Mouse (Mus musculus) CH12.LX (cell line): ENCODE results near the gene Slc9a9. TPM values are rescaled to one million over a fixed set of nuclear protein-coding genes. Genes with fewer than 3 reads are reported as not detected.

Experiments
- DNase-seq: peaks from one replicate; pipeline ENCODE4 v3.0.0-alpha.2; 2013; ENCODE audit errors: extremely low read depth
- H3K27ac ChIP-seq: 2 replicates; pipeline ENCODE4 v1.5.1; 2012; ENCODE audit warnings: low read depth, mild to moderate bottlenecking, control low read depth, moderate library complexity; ENCODE audit not compliant: insufficient read depth
- H3K27me3 ChIP-seq: replicated peaks from 2 replicates; pipeline ENCODE3; 2012; ENCODE audit warnings: inconsistent platforms
- H3K36me3 ChIP-seq, 2 experiments: replicated peaks in 1 of 2; 2 replicates each; pipeline versions ENCODE3 to v1.6.1; 2012; ENCODE audit warnings: inconsistent platforms in 1 of 2, low read length in 1 of 2, mild to moderate bottlenecking in 1 of 2, mixed read lengths in 1 of 2, moderate library complexity in 1 of 2; ENCODE audit not compliant: control insufficient read depth in 1 of 2, insufficient read depth in 1 of 2
- H3K4me1 ChIP-seq, 2 experiments: 2 replicates each; pipeline ENCODE4 v1.6.1; 2012; ENCODE audit warnings: inconsistent platforms in 1 of 2, moderate library complexity in 1 of 2; ENCODE audit not compliant: insufficient read depth in 2 of 2, control insufficient read depth in 1 of 2
- H3K4me2 ChIP-seq: 2 replicates; pipeline ENCODE4 v1.6.1; 2012; ENCODE audit warnings: low read depth, mild to moderate bottlenecking, control low read depth; ENCODE audit not compliant: poor library complexity, insufficient read depth, severe bottlenecking
- H3K4me3 ChIP-seq, 3 experiments: fragments of 150-350 bp in 1 of 3; sonication (generic) in 1 of 3; replicated peaks in 1 of 3; 2 replicates each; pipeline versions ENCODE3 to v1.5.1; 2011 to 2012; ENCODE audit warnings: low read depth in 2 of 3, low read length in 2 of 3, mild to moderate bottlenecking in 2 of 3, moderate library complexity in 2 of 3, control low read depth in 1 of 3, improper control_type of control experiment in 1 of 3, inconsistent platforms in 1 of 3, mixed read lengths in 1 of 3; ENCODE audit not compliant: poor library complexity in 1 of 3
- H3K79me2 ChIP-seq: replicated peaks from 2 replicates; pipeline ENCODE4 v1.6.1; 2012; ENCODE audit warnings: mild to moderate bottlenecking, moderate library complexity; ENCODE audit not compliant: control insufficient read depth, poor library complexity, insufficient read depth, severe bottlenecking; ENCODE audit errors: extremely low read depth
- H3K9ac ChIP-seq: 2 replicates; pipeline ENCODE4 v1.6.1; 2012; ENCODE audit warnings: low read depth, mild to moderate bottlenecking, control low read depth, moderate library complexity; ENCODE audit not compliant: insufficient read depth
- H3K9me3 ChIP-seq: replicated peaks from 2 replicates; pipeline ENCODE3; 2012; ENCODE audit warnings: low read length, inconsistent platforms, mixed read lengths
- CHD1 ChIP-seq: IDR thresholded peaks from 2 replicates; pipeline ENCODE4 v1.6.1; 2012; ENCODE audit warnings: low read depth, low read length, improper control_type of control experiment, inconsistent platforms
- CTCF ChIP-seq, 2 experiments: IDR thresholded peaks in 1 of 2; conservative IDR thresholded peaks in 1 of 2; 2 replicates each; pipeline ENCODE4 v1.5.1; 2011 to 2012; ENCODE audit warnings: low read depth in 2 of 2, low read length in 2 of 2, improper control_type of control experiment in 1 of 2, inconsistent platforms in 1 of 2, mild to moderate bottlenecking in 1 of 2, moderate library complexity in 1 of 2
- E2F4 ChIP-seq: IDR thresholded peaks from 2 replicates; pipeline ENCODE4 v1.6.1; 2011; ENCODE audit warnings: low read depth, low read length, improper control_type of control experiment; ENCODE audit not compliant: insufficient replicate concordance
- ELF1 ChIP-seq: IDR thresholded peaks from 2 replicates; pipeline ENCODE4 v1.6.1; 2014; ENCODE audit warnings: low read depth, mild to moderate bottlenecking, inconsistent platforms, low read length, improper control_type of control experiment
- ETS1 ChIP-seq: conservative IDR thresholded peaks from 2 replicates; pipeline ENCODE4 v1.6.1; 2012; ENCODE audit warnings: low read depth, mild to moderate bottlenecking, inconsistent platforms, low read length, improper control_type of control experiment, moderate library complexity
- GABPA ChIP-seq: IDR thresholded peaks from 2 replicates; pipeline ENCODE4 v1.6.1; 2012; ENCODE audit warnings: low read depth, low read length, improper control_type of control experiment, inconsistent platforms; ENCODE audit not compliant: insufficient replicate concordance
- HCFC1 ChIP-seq: IDR thresholded peaks from 2 replicates; pipeline ENCODE4 v1.6.1; 2012; ENCODE audit warnings: low read depth, mild to moderate bottlenecking, inconsistent platforms, low read length, improper control_type of control experiment
- IRF4 ChIP-seq: IDR thresholded peaks from 2 replicates; pipeline ENCODE4 v1.6.1; 2014; ENCODE audit warnings: low read depth, mild to moderate bottlenecking, inconsistent platforms, low read length, improper control_type of control experiment
- JUN ChIP-seq: IDR thresholded peaks from 2 replicates; pipeline ENCODE4 v1.6.1; 2011; ENCODE audit warnings: low read depth, mild to moderate bottlenecking, low read length, improper control_type of control experiment, moderate library complexity; ENCODE audit not compliant: insufficient read depth
- JUND ChIP-seq: conservative IDR thresholded peaks from 2 replicates; pipeline ENCODE4 v1.6.1; 2011; ENCODE audit warnings: low read depth, low read length, improper control_type of control experiment
- MAFK ChIP-seq: IDR thresholded peaks from 2 replicates; pipeline ENCODE4 v1.6.1; 2011; ENCODE audit warnings: low read length, improper control_type of control experiment; ENCODE audit not compliant: insufficient replicate concordance
- MAZ ChIP-seq: IDR thresholded peaks from 2 replicates; pipeline ENCODE4 v1.6.1; 2012; ENCODE audit warnings: low read depth, mild to moderate bottlenecking, inconsistent platforms, low read length, improper control_type of control experiment, moderate library complexity
- MEF2A ChIP-seq: IDR thresholded peaks from 2 replicates; pipeline ENCODE4 v1.6.1; 2014; ENCODE audit warnings: low read depth, mild to moderate bottlenecking, inconsistent platforms, low read length, improper control_type of control experiment, borderline replicate concordance
- MXI1 ChIP-seq: IDR thresholded peaks from 2 replicates; pipeline ENCODE4 v1.6.1; 2011; ENCODE audit warnings: mild to moderate bottlenecking, low read depth, low read length, improper control_type of control experiment
- NELFE ChIP-seq: IDR thresholded peaks from 2 replicates; pipeline ENCODE4 v1.6.1; 2011; ENCODE audit warnings: low read depth, low read length, improper control_type of control experiment
- NRF1 ChIP-seq: IDR thresholded peaks from 2 replicates; pipeline ENCODE4 v1.6.1; 2014; ENCODE audit warnings: low read depth, mild to moderate bottlenecking, inconsistent platforms, low read length, improper control_type of control experiment, moderate library complexity
- POLR2AphosphoS2 ChIP-seq: IDR thresholded peaks from 2 replicates; pipeline ENCODE4 v1.6.1; 2011; ENCODE audit warnings: low read depth, low read length, improper control_type of control experiment
- RCOR1 ChIP-seq: conservative IDR thresholded peaks from 2 replicates; pipeline ENCODE4 v1.6.1; 2012; ENCODE audit warnings: low read depth, mild to moderate bottlenecking, inconsistent platforms, low read length, improper control_type of control experiment
- SMC3 ChIP-seq: IDR thresholded peaks from 2 replicates; pipeline ENCODE4 v1.6.1; 2011; ENCODE audit warnings: low read depth, low read length, improper control_type of control experiment
- TBP ChIP-seq: conservative IDR thresholded peaks from 2 replicates; pipeline ENCODE4 v1.6.1; 2011; ENCODE audit warnings: low read depth, low read length, improper control_type of control experiment
- USF1 ChIP-seq: IDR thresholded peaks from 2 replicates; pipeline ENCODE4 v1.6.1; 2014; ENCODE audit warnings: low read depth, mild to moderate bottlenecking, inconsistent platforms, low read length, improper control_type of control experiment
- ZKSCAN1 ChIP-seq: IDR thresholded peaks from 2 replicates; pipeline ENCODE4 v1.6.1; 2012; ENCODE audit warnings: low read depth, inconsistent platforms, low read length, improper control_type of control experiment, borderline replicate concordance
- ZMIZ1 ChIP-seq: IDR thresholded peaks from 2 replicates; pipeline ENCODE4 v1.6.1; 2012; ENCODE audit warnings: low read depth, mild to moderate bottlenecking, inconsistent platforms, low read length, improper control_type of control experiment
- ZNF384 ChIP-seq: IDR thresholded peaks from 2 replicates; pipeline ENCODE4 v1.6.1; 2012; ENCODE audit warnings: low read depth, low read length, improper control_type of control experiment, inconsistent platforms
- dilution Hi-C: fragments of 300-500 bp; cut with MboI; formaldehyde crosslinking; loops from 2 replicates; pipeline ENCODE4 v1.14.3; 2020; ENCODE audit warnings: low sequenced_read_pairs; ENCODE audit not compliant: extremely low pct_unique_long_range_greater_than_20kb, extremely low pct_ligation_motif_present
- in situ Hi-C: fragments of 300-500 bp; cut with MboI; formaldehyde crosslinking; loops from 3 replicates; pipeline ENCODE4 v1.14.3; 2019; ENCODE audit warnings: low sequenced_read_pairs, low pct_ligation_motif_present, low pct_unique_long_range_greater_than_20kb, mixed read lengths
- polyA plus RNA-seq: library from polyadenylated mRNA; unstranded; fragments of >175 nt; gene quantifications from 2 replicates; pipeline ENCODE4 v1.2.1, GENCODE M21; 2012; ENCODE audit warnings: low read depth; ENCODE audit not compliant: insufficient read length
- total RNA-seq, 2 experiments: library from RNA; depleted of rRNA; stranded (reverse); fragments of 300-350 nt in 1 of 2; fragments of >200 nt in 1 of 2; gene quantifications; 2 replicates each; pipeline ENCODE4 v1.2.3; 2012 to 2014

The Slc9a9 gene
- total and polyA plus RNA-seq, 3 experiments, result not detected

GRCm38 (mm10) chr9:94925845-94926244 lies 256.1 kb downstream of the Slc9a9 start:
- H3K79me2 ChIP-seq, result no peaks in the 10 kb centered on the region
- no peak overlapping the region for H3K9ac ChIP-seq
- dilution Hi-C loops (no loop called here), in situ Hi-C loops (no loop called here)
- H3K27me3 ChIP-seq, result no peaks in the 10 kb centered on the region
- no peaks in the 10 kb centered on the region for H3K36me3 ChIP-seq
- H3K4me2 ChIP-seq, result no peak overlapping the region
- no peak overlapping the region for H3K4me3 ChIP-seq
- no peak for TF ChIP-seq CHD1
- TF ChIP-seq CTCF (conservative IDR thresholded peaks at IDR 0.05 in 1 of 2, IDR thresholded peaks at IDR 0.05 in 1 of 2; ENCODE audit: low read depth in 2 of 2, low read length in 2 of 2), result no peak
- no peak for TF ChIP-seq POLR2AphosphoS2
- no peak for TF ChIP-seq SMC3
- no peak for TF ChIP-seq ETS1
- no peak for TF ChIP-seq RCOR1
- TF ChIP-seq TBP, result no peak
- no peak for TF ChIP-seq USF1
- no peak for TF ChIP-seq MXI1
- no peak for TF ChIP-seq JUN
- TF ChIP-seq MAFK, result no peak
- no peak for TF ChIP-seq MEF2A
- no peak for TF ChIP-seq GABPA
- TF ChIP-seq ZMIZ1, result no peak
- no peak for TF ChIP-seq NRF1
- no peak for TF ChIP-seq MAZ
- no peak for TF ChIP-seq IRF4
- no peak for TF ChIP-seq ZKSCAN1
- TF ChIP-seq NELFE, result no peak
- TF ChIP-seq ZNF384, result no peak
- peaks cover 39% of the 10 kb centered on the region for H3K9me3 ChIP-seq
- H3K4me1 ChIP-seq, result no peaks in the 10 kb centered on the region
- H3K27ac ChIP-seq, result no peak overlapping the region
- DNase-seq, result no peak

GRCm38 (mm10) chr9:94927101-94927500 lies 257.4 kb downstream of the Slc9a9 start:
- Histone ChIP-seq H3K79me2 (no peaks in the 10 kb centered on the region), H3K4me3 (no peak overlapping the region), H3K4me2 (no peak overlapping the region), H3K27me3 (no peaks in the 10 kb centered on the region), H3K4me1 (no peaks in the 10 kb centered on the region), H3K9ac (no peak overlapping the region), H3K36me3 (no peaks in the 10 kb centered on the region), H3K27ac (no peak overlapping the region), H3K9me3 (peaks cover 39% of the 10 kb centered on the region)
- no peak for DNase-seq
- dilution Hi-C loops (no loop called here), in situ Hi-C loops (no loop called here)
- no peak for TF ChIP-seq ZNF384
- TF ChIP-seq E2F4, result no peak
- TF ChIP-seq IRF4, result no peak
- TF ChIP-seq JUND, result no peak
- no peak for TF ChIP-seq ELF1
- no peak for TF ChIP-seq NELFE
- no peak for TF ChIP-seq CHD1
- no peak for TF ChIP-seq ZKSCAN1
- TF ChIP-seq MEF2A, result no peak
- no peak for TF ChIP-seq ZMIZ1
- TF ChIP-seq CTCF (conservative IDR thresholded peaks at IDR 0.05 in 1 of 2, IDR thresholded peaks at IDR 0.05 in 1 of 2; ENCODE audit: low read depth in 2 of 2, low read length in 2 of 2), result no peak
- no peak for TF ChIP-seq TBP
- TF ChIP-seq HCFC1, result no peak
